Mouse (Mus musculus) MEL (cell line): ENCODE measurements around the gene Afap1l2. TPM values are rescaled to one million over a fixed set of nuclear protein-coding genes. Genes with fewer than 3 reads are reported as not detected.

Experiments used
- DNase-seq: peaks from one replicate; pipeline ENCODE4 v3.0.0; 2011; ENCODE audit warnings: low read depth, low spot score
- H3K27ac ChIP-seq: 2 replicates; pipeline ENCODE4 v1.5.1; 2012; ENCODE audit warnings: low read depth, mild to moderate bottlenecking, control low read depth, low read length, moderate library complexity; ENCODE audit not compliant: control insufficient read depth
- H3K27me3 ChIP-seq, 2 experiments: fragments of 150-350 bp in 1 of 2; sonication (generic) in 1 of 2; 2 replicates each; pipeline ENCODE4 v1.6.1; 2012; ENCODE audit warnings: low read length in 2 of 2, mild to moderate bottlenecking in 2 of 2, improper control_type of control experiment in 1 of 2, moderate library complexity in 1 of 2; ENCODE audit not compliant: insufficient read depth in 2 of 2, control insufficient read depth in 1 of 2
- H3K36me3 ChIP-seq, 2 experiments: 2 replicates each; pipeline ENCODE4 v1.6.1; 2012 to 2014; ENCODE audit warnings: low read length in 2 of 2, improper control_type of control experiment in 1 of 2, inconsistent platforms in 1 of 2, mild to moderate bottlenecking in 1 of 2; ENCODE audit not compliant: insufficient read depth in 2 of 2, control insufficient read depth in 1 of 2
- H3K4me1 ChIP-seq, 2 experiments: fragments of 150-350 bp in 1 of 2; sonication (generic) in 1 of 2; 2 replicates each; pipeline ENCODE4 v1.6.1; 2012; ENCODE audit warnings: low read length in 2 of 2, improper control_type of control experiment in 1 of 2, mild to moderate bottlenecking in 1 of 2; ENCODE audit not compliant: insufficient read depth in 2 of 2, control insufficient read depth in 1 of 2
- H3K4me3 ChIP-seq, 2 experiments: fragments of 150-350 bp in 1 of 2; sonication (generic) in 1 of 2; 2 replicates each; pipeline ENCODE4 v1.5.1; 2012; ENCODE audit warnings: low read depth in 2 of 2, low read length in 2 of 2, mild to moderate bottlenecking in 2 of 2, moderate library complexity in 2 of 2, control low read depth in 1 of 2, improper control_type of control experiment in 1 of 2; ENCODE audit not compliant: control insufficient read depth in 1 of 2, insufficient read depth in 1 of 2
- H3K79me2 ChIP-seq: 2 replicates; pipeline ENCODE4 v1.6.1; 2012; ENCODE audit warnings: mild to moderate bottlenecking, low read length, moderate library complexity; ENCODE audit not compliant: control insufficient read depth, poor library complexity, insufficient read depth
- H3K9ac ChIP-seq: 2 replicates; pipeline ENCODE4 v1.6.1; 2012; ENCODE audit warnings: low read depth, mild to moderate bottlenecking, control low read depth, low read length, moderate library complexity; ENCODE audit not compliant: control insufficient read depth, poor library complexity, severe bottlenecking
- H3K9me3 ChIP-seq: fragments of 150-350 bp; sonication (generic); replicated peaks from 2 replicates; pipeline ENCODE4 v1.6.1; 2012; ENCODE audit warnings: mild to moderate bottlenecking, low read length, improper control_type of control experiment, moderate library complexity; ENCODE audit not compliant: insufficient read depth
- CHD1 ChIP-seq: IDR thresholded peaks from 2 replicates; pipeline ENCODE4 v1.6.1; 2012; ENCODE audit warnings: low read depth, mild to moderate bottlenecking, inconsistent platforms, low read length, improper control_type of control experiment
- CHD2 ChIP-seq: IDR thresholded peaks from 2 replicates; pipeline ENCODE4 v1.6.1; 2011; ENCODE audit warnings: low read length, improper control_type of control experiment
- E2F4 ChIP-seq: IDR thresholded peaks from 2 replicates; pipeline ENCODE4 v1.6.1; 2011; ENCODE audit warnings: low read depth, low read length, improper control_type of control experiment, borderline replicate concordance
- MAFK ChIP-seq: IDR thresholded peaks from 2 replicates; pipeline ENCODE4 v1.6.1; 2011; ENCODE audit warnings: low read depth, mild to moderate bottlenecking, low read length, improper control_type of control experiment, borderline replicate concordance
- MAZ ChIP-seq: IDR thresholded peaks from 2 replicates; pipeline ENCODE4 v1.6.1; 2012; ENCODE audit warnings: low read depth, mild to moderate bottlenecking, inconsistent platforms, low read length, improper control_type of control experiment
- MEF2A ChIP-seq: IDR thresholded peaks from 2 replicates; pipeline ENCODE4 v1.6.1; 2014; ENCODE audit warnings: low read depth, mild to moderate bottlenecking, inconsistent platforms, low read length, improper control_type of control experiment; ENCODE audit not compliant: poor library complexity, insufficient replicate concordance, severe bottlenecking; ENCODE audit errors: extremely low read depth
- NRF1 ChIP-seq: IDR thresholded peaks from 2 replicates; pipeline ENCODE4 v1.6.1; 2014; ENCODE audit warnings: low read depth, mild to moderate bottlenecking, inconsistent platforms, low read length, improper control_type of control experiment, moderate library complexity; ENCODE audit not compliant: poor library complexity, insufficient read depth, severe bottlenecking
- POLR2AphosphoS5 ChIP-seq: IDR thresholded peaks from 2 replicates; pipeline ENCODE4 v1.6.1; 2012; ENCODE audit warnings: low read depth, borderline replicate concordance, mild to moderate bottlenecking, inconsistent platforms, low read length, moderate library complexity, mixed read lengths
- RCOR1 ChIP-seq: IDR thresholded peaks from 2 replicates; pipeline ENCODE4 v1.6.1; 2012; ENCODE audit warnings: low read depth, mild to moderate bottlenecking, inconsistent platforms, low read length, improper control_type of control experiment
- TAL1 ChIP-seq: IDR thresholded peaks from 2 replicates; pipeline ENCODE4 v1.6.1; 2012; ENCODE audit warnings: mild to moderate bottlenecking, inconsistent platforms, low read length, moderate library complexity, mixed read lengths
- UBTF ChIP-seq: IDR thresholded peaks from 2 replicates; pipeline ENCODE4 v1.6.1; 2012; ENCODE audit warnings: low read depth, mild to moderate bottlenecking, inconsistent platforms, low read length, improper control_type of control experiment, moderate library complexity, borderline replicate concordance; ENCODE audit not compliant: insufficient read depth
- USF2 ChIP-seq, 2 experiments: IDR thresholded peaks; 2 replicates each; pipeline ENCODE4 v1.6.1; 2011 to 2012; ENCODE audit warnings: improper control_type of control experiment in 2 of 2, low read length in 2 of 2, borderline replicate concordance in 1 of 2, inconsistent platforms in 1 of 2, low read depth in 1 of 2, mild to moderate bottlenecking in 1 of 2; ENCODE audit not compliant: insufficient read depth in 1 of 2
- ZC3H11A ChIP-seq: IDR thresholded peaks from 2 replicates; pipeline ENCODE4 v1.6.1; 2012; ENCODE audit warnings: low read depth, mild to moderate bottlenecking, inconsistent platforms, low read length, improper control_type of control experiment
- ZKSCAN1 ChIP-seq: IDR thresholded peaks from 2 replicates; pipeline ENCODE4 v1.6.1; 2012; ENCODE audit warnings: low read depth, mild to moderate bottlenecking, inconsistent platforms, low read length, improper control_type of control experiment, moderate library complexity
- ZMIZ1 ChIP-seq: IDR thresholded peaks from 2 replicates; pipeline ENCODE4 v1.6.1; 2012; ENCODE audit warnings: low read depth, mild to moderate bottlenecking, inconsistent platforms, low read length, improper control_type of control experiment, moderate library complexity
- polyA plus RNA-seq, 2 experiments: library from polyadenylated mRNA; stranded (reverse) in 1 of 2; unstranded in 1 of 2; fragments of >175 nt in 1 of 2; fragments of >200 nt in 1 of 2; gene quantifications; 2 replicates each; pipeline versions ENCODE4 v1.2.1 to v1.2.4; 2012; ENCODE audit warnings: low replicate concordance in 2 of 2, low read depth in 1 of 2; ENCODE audit not compliant: insufficient read length in 2 of 2, insufficient read depth in 1 of 2, missing spikeins in 1 of 2
- total RNA-seq: library from RNA; depleted of rRNA; stranded (reverse); fragments of 300-350 nt; gene quantifications from 2 replicates; pipeline ENCODE4 v1.2.3, GENCODE M21; 2012

The Afap1l2 gene
- total and polyA plus RNA-seq, 3 experiments, result not detected

DNA sequence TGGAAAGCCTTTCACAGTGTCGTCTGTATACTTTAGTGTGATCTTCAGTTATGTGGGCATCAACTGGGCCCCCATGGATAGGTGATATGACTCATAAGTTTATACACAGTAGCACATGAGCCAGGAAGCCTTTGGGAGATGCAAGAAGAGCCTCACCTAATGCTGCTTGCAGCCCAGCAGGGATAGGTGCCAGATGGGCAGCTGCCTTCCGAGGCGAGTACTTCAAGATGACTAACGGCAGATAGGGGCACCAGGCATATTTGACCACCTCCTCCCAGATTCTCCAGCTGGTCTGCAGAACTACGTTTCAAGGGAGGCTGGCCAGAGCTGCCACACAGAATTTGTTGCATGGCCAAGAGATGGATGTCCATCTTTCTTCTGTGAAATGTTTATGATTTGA, 114.7 kb downstream of the Afap1l2 start:
- no peaks in the 10 kb centered on the region for H3K27me3 ChIP-seq
- no peaks in the 10 kb centered on the region for H3K4me1 ChIP-seq
- no peak overlapping the region for H3K27ac ChIP-seq
- no peak overlapping the region for H3K4me3 ChIP-seq
- H3K9ac ChIP-seq, result no peak overlapping the region
- DNase-seq, result no peak
- no peaks in the 10 kb centered on the region for H3K79me2 ChIP-seq
- TF ChIP-seq ZC3H11A (no peak), UBTF (no peak), TAL1 (no peak), MAFK (no peak), RCOR1 (no peak), CHD2 (no peak), ZKSCAN1 (no peak), POLR2AphosphoS5 (no peak)
- H3K9me3 ChIP-seq, result no peaks in the 10 kb centered on the region
- no peaks in the 10 kb centered on the region for H3K36me3 ChIP-seq

DNA sequence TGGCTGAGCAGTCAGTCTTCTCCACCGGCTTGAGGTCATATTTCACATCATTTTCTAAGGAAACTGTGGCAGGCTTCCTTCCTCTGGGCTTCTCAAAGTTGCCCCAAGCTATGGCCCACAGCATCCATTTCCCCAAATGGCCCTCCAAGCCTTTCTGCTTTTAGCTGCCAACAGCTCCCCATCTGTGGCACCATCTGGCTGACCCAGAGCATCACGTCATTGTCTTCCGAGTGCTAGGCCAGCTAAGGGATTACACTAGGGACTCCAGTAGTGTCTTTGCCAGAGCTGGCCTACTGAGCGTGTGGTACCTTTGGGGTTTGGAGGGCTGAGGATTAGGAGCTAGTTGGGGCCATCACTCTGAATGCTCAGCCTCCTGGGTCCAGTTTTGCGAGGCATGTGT, 115.4 kb downstream of the Afap1l2 start:
- no peak for DNase-seq
- no peaks in the 10 kb centered on the region for H3K4me1 ChIP-seq
- no peak overlapping the region for H3K9ac ChIP-seq
- no peak overlapping the region for H3K27ac ChIP-seq
- TF ChIP-seq UBTF (no peak), USF2 (IDR thresholded peaks at IDR 0.05; ENCODE audit: borderline replicate concordance in 1 of 2, insufficient read depth in 1 of 2, low read depth in 1 of 2, low read length in 2 of 2) (no peak), E2F4 (no peak), NRF1 (no peak), CHD1 (no peak), MEF2A (no peak), ZMIZ1 (no peak), MAZ (no peak)
- H3K79me2 ChIP-seq, result no peaks in the 10 kb centered on the region
- H3K9me3 ChIP-seq, result no peaks in the 10 kb centered on the region
- no peak overlapping the region for H3K4me3 ChIP-seq
- no peaks in the 10 kb centered on the region for H3K27me3 ChIP-seq
- no peaks in the 10 kb centered on the region for H3K36me3 ChIP-seq

DNA sequence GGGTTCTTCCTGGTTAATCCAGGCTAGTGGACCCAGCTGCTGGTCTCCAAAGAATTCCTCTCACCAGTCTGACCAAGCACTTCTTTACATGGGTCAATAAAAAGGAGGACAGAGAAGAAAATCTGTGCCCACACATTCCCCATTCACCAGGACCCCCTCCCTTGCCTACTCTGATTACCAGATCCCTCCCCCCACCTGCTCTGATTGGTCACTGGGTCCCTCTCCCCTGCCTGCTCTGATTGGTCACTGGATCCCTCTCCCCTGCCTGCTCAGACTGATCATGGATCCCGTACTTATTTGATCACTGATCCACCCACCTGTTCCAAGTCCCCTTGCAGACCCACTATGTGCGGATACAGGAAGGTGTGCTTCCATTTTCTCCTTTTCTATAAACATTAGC, 116.6 kb downstream of the Afap1l2 start:
- H3K4me3 ChIP-seq, result no peak overlapping the region
- H3K27me3 ChIP-seq, result no peaks in the 10 kb centered on the region
- DNase-seq, result no peak
- TF ChIP-seq ZC3H11A, result no peak
- TF ChIP-seq ZKSCAN1, result peak; percentile 46; the same call in 1 of the 2 replicates
- no peaks in the 10 kb centered on the region for H3K4me1 ChIP-seq
- no peak overlapping the region for H3K27ac ChIP-seq
- H3K9ac ChIP-seq, result no peak overlapping the region
- no peaks in the 10 kb centered on the region for H3K9me3 ChIP-seq
- H3K36me3 ChIP-seq, result no peaks in the 10 kb centered on the region
- H3K79me2 ChIP-seq, result no peaks in the 10 kb centered on the region
